In the genomic region with DNA sequence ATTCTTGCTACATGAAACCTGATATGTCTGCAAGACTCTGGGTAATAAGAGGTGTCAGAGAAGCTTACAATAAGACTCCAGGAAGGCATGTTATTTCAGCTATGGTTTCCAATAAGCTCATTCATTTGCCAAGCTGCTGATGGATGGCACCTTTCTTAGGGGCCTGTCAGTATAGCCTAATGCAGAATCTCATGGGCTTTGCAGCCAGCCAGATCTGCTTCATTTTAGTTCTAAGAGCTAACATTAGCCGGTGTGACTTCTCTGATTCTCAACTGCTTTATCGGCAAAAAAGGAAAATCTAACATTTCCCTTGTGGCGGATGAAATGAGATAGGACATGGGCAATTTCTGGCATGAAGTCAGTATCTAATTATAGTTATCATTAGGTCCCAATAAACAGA, we compare ENCODE assay signal across 16 mouse cellular contexts. TPM values are rescaled to one million over a fixed set of nuclear protein-coding genes. Genes with fewer than 3 reads are reported as not detected.
DNase-seq lines count a peak whose midpoint lies in the region; ATAC-seq and TF ChIP-seq lines count a peak whose summit lies in the region.
"Had no signal": no experiment of that assay in that cellular context is flagged by ENCODE, and none has a peak within 500 bp of the region (broad histone marks: within the 10 kb centered on the region; RNA-seq: fewer than 3 reads in every experiment).

No protein-coding gene starts in this region.

- TF ChIP-seq CTCF in heart, adult 2 months (IDR thresholded peaks at IDR 0.05) = no peak

- no peaks in the 10 kb centered on the region for H3K36me3 ChIP-seq in forebrain, embryonic 13.5 days (ENCODE audit: poor library complexity, severe bottlenecking)
- no peaks in the 10 kb centered on the region for H3K36me3 ChIP-seq in hindbrain, embryonic 14.5 days (replicated peaks; ENCODE audit: control insufficient read depth, insufficient read depth)
- H3K36me3 ChIP-seq in midbrain, embryonic 15.5 days (replicated peaks) = no peaks in the 10 kb centered on the region
- H3K36me3 ChIP-seq in heart, adult 2 months (ENCODE audit: control insufficient read depth, insufficient read depth, low read length) = no peaks in the 10 kb centered on the region
- H3K36me3 ChIP-seq: embryonic facial prominence, embryonic 12.5 days had no signal

- no peaks in the 10 kb centered on the region for H3K27me3 ChIP-seq in forebrain, embryonic 13.5 days
- no peaks in the 10 kb centered on the region for H3K27me3 ChIP-seq in hindbrain, embryonic 14.5 days (ENCODE audit: control insufficient read depth, insufficient read depth, low read length)
- H3K27me3 ChIP-seq in midbrain, embryonic 15.5 days (replicated peaks) = no peaks in the 10 kb centered on the region
- H3K27me3 ChIP-seq in heart, adult 2 months (ENCODE audit: control insufficient read depth, insufficient read depth, low read length) = no peaks in the 10 kb centered on the region
- H3K27me3 ChIP-seq: embryonic facial prominence, embryonic 12.5 days had no signal

- H3K9me3 ChIP-seq in forebrain, embryonic 13.5 days (replicated peaks) = no peaks in the 10 kb centered on the region
- no peaks in the 10 kb centered on the region for H3K9me3 ChIP-seq in hindbrain, embryonic 14.5 days (ENCODE audit: control insufficient read depth, low read length)
- no peaks in the 10 kb centered on the region for H3K9me3 ChIP-seq in midbrain, embryonic 15.5 days
- H3K9me3 ChIP-seq: embryonic facial prominence, embryonic 12.5 days had no signal

- no peak overlapping the region for H3K4me3 ChIP-seq in forebrain, embryonic 13.5 days
- H3K4me3 ChIP-seq in hindbrain, embryonic 14.5 days (replicated peaks; ENCODE audit: low read length) = no peak overlapping the region
- H3K4me3 ChIP-seq in midbrain, embryonic 15.5 days = no peak overlapping the region
- no peak overlapping the region for H3K4me3 ChIP-seq in heart, adult 2 months
- H3K4me3 ChIP-seq: embryonic facial prominence, embryonic 12.5 days had no signal

- no peaks in the 10 kb centered on the region for H3K79me2 ChIP-seq in heart, adult 2 months (replicated peaks; ENCODE audit: control insufficient read depth, insufficient read depth, low read length)

- peak overlapping the region; percentile 87 for H3K27ac ChIP-seq in forebrain, embryonic 13.5 days
- H3K27ac ChIP-seq in hindbrain, embryonic 14.5 days = peak overlapping the region; percentile 90
- H3K27ac ChIP-seq in midbrain, embryonic 15.5 days = peak overlapping the region; percentile 87
- H3K27ac ChIP-seq in heart, adult 2 months = no peak overlapping the region
- H3K27ac ChIP-seq: embryonic facial prominence, embryonic 12.5 days had no signal

- peak; percentile 10 for DNase-seq in NIH3T3 (ENCODE audit: low read depth)
- DNase-seq in hindbrain, embryonic 14.5 days (ENCODE audit: low spot score) = no peak
- DNase-seq in heart, adult 2 months = no peak
- no peak for DNase-seq in gastrocnemius, postnatal 14 days
- no peak for DNase-seq in left cerebral cortex, adult 9 months (ENCODE audit: low spot score in 2 of 2)
- DNase-seq: gastrocnemius, postnatal 25 days; heart, postnatal 4 days; kidney, adult 8-10 months; lung, postnatal 4 days; thymus, postnatal 25 days had no signal

- WGBS in forebrain, embryonic 13.5 days = 71% methylated on average over 3 of the region's 3 CpGs
- WGBS in hindbrain, embryonic 14.5 days = 28% methylated on average over 3 of the region's 3 CpGs
- 34% methylated on average over 3 of the region's 3 CpGs for WGBS in midbrain, embryonic 15.5 days
- 53% methylated on average over 3 of the region's 3 CpGs for WGBS in heart, adult 2 months

- no peak for TF ChIP-seq POLR2A in heart, adult 2 months (IDR thresholded peaks at IDR 0.05; ENCODE audit: insufficient read depth, low read depth, low read length)

- intact Hi-C loops in heart, adult 2 months (cut with DNase I) = no loop called here
- intact Hi-C loops in gastrocnemius, postnatal 14 days (cut with DNase I; ENCODE audit: low total_unique reads) = no loop called here

- no peak for TF ChIP-seq EP300 in heart, adult 2 months (IDR thresholded peaks at IDR 0.05; ENCODE audit: insufficient read depth, low read depth, low read length)

- peaks cover 55% of the 10 kb centered on the region for H3K4me1 ChIP-seq in forebrain, embryonic 13.5 days
- H3K4me1 ChIP-seq in hindbrain, embryonic 14.5 days (replicated peaks; ENCODE audit: control insufficient read depth, insufficient read depth, low read length) = peaks cover 37% of the 10 kb centered on the region
- peaks cover 38% of the 10 kb centered on the region for H3K4me1 ChIP-seq in midbrain, embryonic 15.5 days
- H3K4me1 ChIP-seq in heart, adult 2 months (ENCODE audit: control insufficient read depth, insufficient read depth, low read length) = no peaks in the 10 kb centered on the region; the same call in 1 of the 2 replicates

- H3K4me2 ChIP-seq in forebrain, embryonic 13.5 days = peak overlapping the region; percentile 27; the same call in 1 of the 2 replicates
- H3K4me2 ChIP-seq in hindbrain, embryonic 14.5 days (replicated peaks) = peak overlapping the region; percentile 13
- H3K4me2 ChIP-seq in midbrain, embryonic 15.5 days = peak overlapping the region; percentile 32
- H3K4me2 ChIP-seq: embryonic facial prominence, embryonic 12.5 days; heart, embryonic 11.5 days had no signal

- no peak overlapping the region for H3K9ac ChIP-seq in forebrain, embryonic 13.5 days
- H3K9ac ChIP-seq in hindbrain, embryonic 14.5 days = peak overlapping the region; percentile 28
- H3K9ac ChIP-seq in midbrain, embryonic 15.5 days = no peak overlapping the region; the same call in 1 of the 2 replicates
- H3K9ac ChIP-seq in heart, adult 2 months (ENCODE audit: low read depth, low read length) = no peak overlapping the region
- H3K9ac ChIP-seq: embryonic facial prominence, embryonic 12.5 days had no signal

- peak; percentile 6; the same call in 1 of the 2 replicates for ATAC-seq in forebrain, embryonic 13.5 days
- ATAC-seq in hindbrain, embryonic 14.5 days (ENCODE audit: low FRiP score) = peak; percentile 16; the same call in 1 of the 2 replicates
- ATAC-seq in midbrain, embryonic 15.5 days (replicated peaks) = peak; percentile 7
- ATAC-seq: CD4-positive, CD25-positive, alpha-beta regulatory T cell, adult 4 months had no signal

RNA-seq across cellular contexts. Expression of a gene that starts 7.9 kb away (rescaled TPM):
- polyA plus RNA-seq in forebrain, embryonic 13.5 days (2015; fragmentation: Nextera tagmentation; extraction: Ambion mirVana) = 15.6 and 18.3 TPM in 2 replicates
- polyA plus RNA-seq in hindbrain, embryonic 14.5 days (2014; fragmentation: Nextera tagmentation; extraction: Ambion mirVana) = 65.1 and 90.7 TPM in 2 replicates
- polyA plus RNA-seq in midbrain, embryonic 15.5 days (2015; fragmentation: Nextera tagmentation; extraction: Ambion mirVana) = 42.6 and 45.7 TPM in 2 replicates
- 1 to 10 TPM; 4.4 to 4.5 TPM for total RNA-seq in heart, adult 2 months (2021)
- 5.4 and 5.6 TPM in 2 replicates for polyA plus RNA-seq in heart, adult 2 months (2012; rRNA removed)
- 1 to 10 TPM; 2.2 to 2.8 TPM for total RNA-seq in gastrocnemius, postnatal 14 days (2021)
- total RNA-seq: monocyte, adult 5-6 weeks had no signal
- polyA plus RNA-seq: CD4-positive, CD25-positive, alpha-beta regulatory T cell, adult 4 months had no signal
